8 mouse cellular contexts compared by ENCODE assay signal in genomic region chr9:8133586-8134115, GRCm38 (mm10). TPM values are rescaled to one million over a fixed set of nuclear protein-coding genes. Genes with fewer than 3 reads are reported as not detected.
DNase-seq lines count a peak whose midpoint lies in the region; ATAC-seq lines count a peak whose summit lies in the region.

No protein-coding gene starts in this region.

- no peaks in the 10 kb centered on the region for H3K36me3 ChIP-seq in kidney, embryonic 15.5 days
- H3K36me3 ChIP-seq in forebrain, embryonic 16.5 days (ENCODE audit: control insufficient read depth, insufficient read depth) = no peaks in the 10 kb centered on the region
- no peaks in the 10 kb centered on the region for H3K36me3 ChIP-seq in liver, embryonic 15.5 days (replicated peaks)

- peak overlapping the region; percentile 55 for H3K9ac ChIP-seq in kidney, embryonic 15.5 days
- peak overlapping the region; percentile 69 for H3K9ac ChIP-seq in forebrain, embryonic 16.5 days (replicated peaks; ENCODE audit: low read depth, low read length)
- 0 out of 2 replicates have a peak overlapping the region, but pooled peaks have one; percentile 8 for H3K9ac ChIP-seq in liver, embryonic 15.5 days

- 2% methylated on average over 21 of the region's 22 CpGs for WGBS in kidney, embryonic 15.5 days
- 3% methylated on average over 20 of the region's 22 CpGs for WGBS in forebrain, embryonic 16.5 days
- WGBS in liver, embryonic 15.5 days (ENCODE audit: insufficient replicate concordance) = 4% methylated on average over 22 of the region's 22 CpGs

- H3K4me3 ChIP-seq in kidney, embryonic 15.5 days (replicated peaks) = peak overlapping the region; percentile 89
- H3K4me3 ChIP-seq in forebrain, embryonic 16.5 days (replicated peaks; ENCODE audit: low read length) = peak overlapping the region; percentile 65
- H3K4me3 ChIP-seq in liver, embryonic 15.5 days (replicated peaks) = peak overlapping the region; percentile 65

- H3K27ac ChIP-seq in kidney, embryonic 15.5 days = no peak overlapping the region
- H3K27ac ChIP-seq in forebrain, embryonic 16.5 days (ENCODE audit: low read length) = no peak overlapping the region
- H3K27ac ChIP-seq in liver, embryonic 15.5 days (replicated peaks) = no peak overlapping the region

- H3K4me2 ChIP-seq in kidney, embryonic 15.5 days = peak overlapping the region; percentile 76
- peak overlapping the region; percentile 69 for H3K4me2 ChIP-seq in forebrain, embryonic 16.5 days (ENCODE audit: low read length)
- peak overlapping the region; percentile 89 for H3K4me2 ChIP-seq in liver, embryonic 15.5 days

- ATAC-seq in kidney, embryonic 15.5 days (replicated peaks; ENCODE audit: low FRiP score) = peak; percentile 38
- peak; percentile 24 for ATAC-seq in forebrain, embryonic 16.5 days
- peak; percentile 52; the same call in 1 of the 2 replicates for ATAC-seq in liver, embryonic 15.5 days (ENCODE audit: insufficient read depth)

- H3K27me3 ChIP-seq in kidney, embryonic 15.5 days = peaks cover 4% of the 10 kb centered on the region; the same call in 1 of the 2 replicates
- no peaks in the 10 kb centered on the region for H3K27me3 ChIP-seq in forebrain, embryonic 16.5 days (replicated peaks; ENCODE audit: control insufficient read depth, insufficient read depth, low read length)
- H3K27me3 ChIP-seq in liver, embryonic 15.5 days = peaks cover 30% of the 10 kb centered on the region

- H3K9me3 ChIP-seq in kidney, embryonic 15.5 days (replicated peaks) = no peaks in the 10 kb centered on the region
- H3K9me3 ChIP-seq in forebrain, embryonic 16.5 days (ENCODE audit: control insufficient read depth, low read length) = no peaks in the 10 kb centered on the region
- H3K9me3 ChIP-seq in liver, embryonic 15.5 days (replicated peaks) = no peaks in the 10 kb centered on the region

- H3K4me1 ChIP-seq in kidney, embryonic 15.5 days = peaks cover 7% of the 10 kb centered on the region; the same call in 1 of the 2 replicates
- peaks cover 4% of the 10 kb centered on the region; the same call in 1 of the 2 replicates for H3K4me1 ChIP-seq in forebrain, embryonic 16.5 days (replicated peaks; ENCODE audit: control insufficient read depth, insufficient read depth, low read length)
- peaks cover 11% of the 10 kb centered on the region for H3K4me1 ChIP-seq in liver, embryonic 15.5 days (replicated peaks)

- no peak for DNase-seq in kidney, postnatal 14 days
- DNase-seq in WW6 (ENCODE audit: low read depth, low spot score) = peak; percentile 40
- DNase-seq in layer of hippocampus, adult 9-10 months (ENCODE audit: low spot score) = no peak
- DNase-seq in urinary bladder, postnatal 25 days (ENCODE audit: low spot score) = no peak
- no peak for DNase-seq in adrenal gland, adult 2 months

RNA-seq across cellular contexts. Expression of gene Cep126, which starts 0.4 kb away (rescaled TPM):
- 3.7 and 4.6 TPM in 2 replicates for polyA plus RNA-seq in kidney, embryonic 15.5 days (2015; fragmentation: Nextera tagmentation; extraction: Ambion mirVana)
- 2.1 TPM in 2 replicates for polyA plus RNA-seq in forebrain, embryonic 16.5 days (2015; fragmentation: Nextera tagmentation; extraction: Ambion mirVana)
- 0.06 TPM in 2 replicates for polyA plus RNA-seq in liver, embryonic 15.5 days (2015; fragmentation: Nextera tagmentation; extraction: Ambion mirVana)
- 10 to 100 TPM; 10.6 to 13.2 TPM for total RNA-seq in adrenal gland, adult 2 months (2021)
- 0.97 and 1.1 TPM in 2 replicates for polyA plus RNA-seq in adrenal gland, adult 2 months (2012; rRNA removed)

Comparison
In these comparisons a context has a peak if more than half of its experiments do, and no peak if none do; other contexts are left out.
1. H3K9ac ChIP-seq: peak in every context shown above with its lines; median percentile 69 in forebrain, embryonic 16.5 days; 55 in kidney, embryonic 15.5 days; 8 in liver, embryonic 15.5 days.